Mouse (Mus musculus): ENCODE measurements at regions not wholly inside any gene's neighbourhood (a gene's known extent, or its start where the extent isn't known, plus 50 kb on each side); places are given as distances from the start of the nearest gene placed in this dataset.
A peak's percentile ranks its signal among the peaks of the same experiment; 100 is the strongest.

- TF ChIP-seq POLR2AphosphoS2 (IDR thresholded peaks at IDR 0.05; ENCODE audit: insufficient read length, low read depth): no peak
- TF ChIP-seq MYOD1 (IDR thresholded peaks at IDR 0.05; ENCODE audit: control insufficient read depth in 1 of 3, insufficient read length in 2 of 3, low read depth in 2 of 3): peak in 2 of 3 experiments; percentile 24 to 60
- TF ChIP-seq MYOG (IDR thresholded peaks at IDR 0.05; ENCODE audit: control insufficient read depth in 1 of 3, insufficient read depth in 1 of 3, insufficient read length in 2 of 3, low read depth in 2 of 3): peak in 1 of 3 experiments; percentile 39
- no peak overlapping the region for H3ac ChIP-seq (ENCODE audit: control insufficient read depth, insufficient read length)
- no peak overlapping the region for H3K4me3 ChIP-seq
- H3K36me3 ChIP-seq (ENCODE audit: control insufficient read depth, insufficient read depth): no peaks in the 10 kb centered on the region
- H3K4me2 ChIP-seq (ENCODE audit: low read depth): peak overlapping the region; percentile 12
- no peaks in the 10 kb centered on the region for H3K79me2 ChIP-seq (ENCODE audit: control insufficient read depth, insufficient read depth)
- no peaks in the 10 kb centered on the region for H3K27me3 ChIP-seq (ENCODE audit: control insufficient read depth, insufficient read depth, insufficient read length)
Measured at GRCm38 (mm10) chr16:63369868-63370267, 494.1 kb downstream of the Epha3 start.

DNA sequence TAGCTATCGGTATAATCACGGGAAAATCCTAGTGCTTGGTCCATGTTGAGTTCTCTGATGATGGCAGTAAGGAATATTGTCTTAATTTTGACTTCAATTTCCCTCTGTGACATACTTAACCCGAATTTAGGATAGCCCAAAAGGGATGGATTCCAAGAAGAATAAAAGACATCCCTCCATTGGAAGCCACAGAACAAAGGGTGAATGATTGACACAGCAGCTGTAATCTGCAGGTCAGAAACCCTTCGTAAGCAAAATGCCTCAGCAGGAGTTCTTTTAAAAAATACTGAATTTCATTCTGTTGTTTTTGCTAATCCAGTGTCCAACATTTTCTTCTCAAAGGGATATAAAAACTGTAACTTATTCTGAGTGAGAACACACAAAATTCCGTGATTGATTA is 492.7 kb downstream of the Epha3 start:
- no peak overlapping the region for H3ac ChIP-seq (ENCODE audit: control insufficient read depth, insufficient read length)
- no peak for TF ChIP-seq TCF3 (IDR thresholded peaks at IDR 0.05; ENCODE audit: insufficient read length, low read depth)
- TF ChIP-seq E2F4 (IDR thresholded peaks at IDR 0.05; ENCODE audit: insufficient read depth): no peak
- TF ChIP-seq MYOD1 (IDR thresholded peaks at IDR 0.05; ENCODE audit: control insufficient read depth in 1 of 3, insufficient read length in 2 of 3, low read depth in 2 of 3): peak; percentile 63 to 86 (median 85)
- TF ChIP-seq POLR2A (IDR thresholded peaks at IDR 0.05; ENCODE audit: insufficient read length, low read depth): no peak
- TF ChIP-seq REST (IDR thresholded peaks at IDR 0.05; ENCODE audit: insufficient read depth, insufficient read length): no peak
- no peak for TF ChIP-seq CEBPB (IDR thresholded peaks at IDR 0.05; ENCODE audit: insufficient read depth, poor library complexity, severe bottlenecking)
- TF ChIP-seq TCF12 (IDR thresholded peaks at IDR 0.05; ENCODE audit: insufficient read depth, poor library complexity, severe bottlenecking): peak; percentile 28
- H3K4me2 ChIP-seq (ENCODE audit: low read depth): peak overlapping the region; percentile 70
- H3K27me3 ChIP-seq (ENCODE audit: control insufficient read depth, insufficient read depth, insufficient read length): no peaks in the 10 kb centered on the region
- no peaks in the 10 kb centered on the region for H3K36me3 ChIP-seq (ENCODE audit: control insufficient read depth, insufficient read depth)
- no peaks in the 10 kb centered on the region for H3K79me2 ChIP-seq (ENCODE audit: control insufficient read depth, insufficient read depth)
- no peak overlapping the region for H3K4me3 ChIP-seq

- H3K4me2 ChIP-seq (ENCODE audit: low read depth): no peak overlapping the region
- no peak for TF ChIP-seq TCF3 (IDR thresholded peaks at IDR 0.05; ENCODE audit: insufficient read length, low read depth)
- TF ChIP-seq MAX (IDR thresholded peaks at IDR 0.05; ENCODE audit: low read depth): no peak
- no peak for TF ChIP-seq TCF12 (IDR thresholded peaks at IDR 0.05; ENCODE audit: insufficient read depth, poor library complexity, severe bottlenecking)
- no peak for TF ChIP-seq USF1 (IDR thresholded peaks at IDR 0.05; ENCODE audit: low read depth)
- TF ChIP-seq REST (IDR thresholded peaks at IDR 0.05; ENCODE audit: insufficient read depth, insufficient read length): no peak
- no peak for TF ChIP-seq E2F4 (IDR thresholded peaks at IDR 0.05; ENCODE audit: insufficient read depth)
- TF ChIP-seq POLR2AphosphoS2 (IDR thresholded peaks at IDR 0.05; ENCODE audit: insufficient read length, low read depth): no peak
- no peak for TF ChIP-seq SRF (IDR thresholded peaks at IDR 0.05; ENCODE audit: control insufficient read depth, insufficient read length, low read depth)
- no peaks in the 10 kb centered on the region for H3K79me2 ChIP-seq (ENCODE audit: control insufficient read depth, insufficient read depth)
- no peak overlapping the region for H3ac ChIP-seq (ENCODE audit: control insufficient read depth, insufficient read length)
- no peaks in the 10 kb centered on the region for H3K27me3 ChIP-seq (ENCODE audit: control insufficient read depth, insufficient read depth, insufficient read length)
- H3K4me3 ChIP-seq: no peak overlapping the region
- no peaks in the 10 kb centered on the region for H3K36me3 ChIP-seq (ENCODE audit: control insufficient read depth, insufficient read depth)
Measured at GRCm38 (mm10) chr16:63404976-63405375, 459.0 kb downstream of the Epha3 start.

DNA sequence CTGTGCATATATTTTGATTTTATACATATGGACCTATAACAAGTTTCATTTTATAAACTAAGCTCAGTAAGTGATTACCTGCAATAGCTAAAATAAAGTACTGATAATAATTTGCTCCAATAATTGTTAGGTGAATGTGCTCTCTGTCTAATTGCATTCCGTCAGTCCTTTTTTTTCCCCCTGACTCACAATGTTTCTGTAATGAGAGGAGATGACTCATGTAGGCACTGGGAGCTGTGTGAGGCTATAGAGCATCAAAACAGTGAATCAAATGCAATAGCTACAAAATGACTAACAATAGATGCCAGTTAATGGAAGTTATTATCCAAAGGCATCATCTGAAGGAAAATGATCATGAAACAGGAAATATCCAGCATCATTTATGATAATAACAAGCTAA is 451.3 kb downstream of the Epha3 start:
- Histone ChIP-seq H3K79me2 (ENCODE audit: control insufficient read depth, insufficient read depth) (no peaks in the 10 kb centered on the region), H3K4me3 (no peak overlapping the region), H3K36me3 (ENCODE audit: control insufficient read depth, insufficient read depth) (no peaks in the 10 kb centered on the region), H3K4me2 (ENCODE audit: low read depth) (no peak overlapping the region), H3ac (ENCODE audit: control insufficient read depth, insufficient read length) (no peak overlapping the region), H3K27me3 (ENCODE audit: control insufficient read depth, insufficient read depth, insufficient read length) (no peaks in the 10 kb centered on the region)
- TF ChIP-seq MYOD1 (IDR thresholded peaks at IDR 0.05; ENCODE audit: control insufficient read depth in 1 of 3, insufficient read length in 2 of 3, low read depth in 2 of 3): no peak
- no peak for TF ChIP-seq CEBPB (IDR thresholded peaks at IDR 0.05; ENCODE audit: insufficient read depth, poor library complexity, severe bottlenecking)
- no peak for TF ChIP-seq SRF (IDR thresholded peaks at IDR 0.05; ENCODE audit: control insufficient read depth, insufficient read length, low read depth)
- TF ChIP-seq USF1 (IDR thresholded peaks at IDR 0.05; ENCODE audit: low read depth): no peak
- TF ChIP-seq POLR2A (IDR thresholded peaks at IDR 0.05; ENCODE audit: insufficient read length, low read depth): no peak

DNA sequence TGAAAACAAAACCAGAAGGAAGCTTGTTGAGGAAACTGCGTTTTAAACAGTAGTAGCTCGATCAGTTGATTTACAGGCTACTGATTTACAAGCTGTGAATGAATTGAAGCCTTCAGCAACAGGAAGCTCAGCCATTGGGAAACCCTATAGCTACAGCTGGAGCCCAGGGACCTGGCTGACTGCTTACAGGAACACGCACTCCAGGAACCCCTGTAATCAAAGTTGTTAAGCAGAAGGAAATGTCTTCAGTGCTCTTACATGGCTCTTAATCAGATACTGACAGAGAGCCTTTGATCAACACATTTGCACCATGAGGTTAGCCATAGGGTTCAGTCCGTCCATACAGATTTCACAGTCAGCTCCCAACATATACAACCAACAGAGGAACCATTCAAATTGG is 411.7 kb downstream of the Epha3 start:
- Histone ChIP-seq H3ac (ENCODE audit: control insufficient read depth, insufficient read length) (no peak overlapping the region), H3K4me2 (ENCODE audit: low read depth) (no peak overlapping the region), H3K4me3 (no peak overlapping the region), H3K27me3 (ENCODE audit: control insufficient read depth, insufficient read depth, insufficient read length) (no peaks in the 10 kb centered on the region), H3K36me3 (ENCODE audit: control insufficient read depth, insufficient read depth) (no peaks in the 10 kb centered on the region), H3K79me2 (ENCODE audit: control insufficient read depth, insufficient read depth) (no peaks in the 10 kb centered on the region)
- TF ChIP-seq MYOD1 (IDR thresholded peaks at IDR 0.05; ENCODE audit: control insufficient read depth in 1 of 3, insufficient read length in 2 of 3, low read depth in 2 of 3): no peak

- no peak overlapping the region for H3ac ChIP-seq (ENCODE audit: control insufficient read depth, insufficient read length)
- no peaks in the 10 kb centered on the region for H3K79me2 ChIP-seq (ENCODE audit: control insufficient read depth, insufficient read depth)
- H3K4me3 ChIP-seq: no peak overlapping the region
- no peaks in the 10 kb centered on the region for H3K27me3 ChIP-seq (ENCODE audit: control insufficient read depth, insufficient read depth, insufficient read length)
- H3K4me2 ChIP-seq (ENCODE audit: low read depth): no peak overlapping the region
- no peaks in the 10 kb centered on the region for H3K36me3 ChIP-seq (ENCODE audit: control insufficient read depth, insufficient read depth)
- TF ChIP-seq MAX (IDR thresholded peaks at IDR 0.05; ENCODE audit: low read depth) (no peak), TCF12 (IDR thresholded peaks at IDR 0.05; ENCODE audit: insufficient read depth, poor library complexity, severe bottlenecking) (no peak), SRF (IDR thresholded peaks at IDR 0.05; ENCODE audit: control insufficient read depth, insufficient read length, low read depth) (no peak), MYOG (IDR thresholded peaks at IDR 0.05; ENCODE audit: control insufficient read depth in 1 of 3, insufficient read depth in 1 of 3, insufficient read length in 2 of 3, low read depth in 2 of 3) (no peak)
Measured at GRCm38 (mm10) chr16:63466615-63467014, 397.4 kb downstream of the Epha3 start.
